In genomic region chr4:148604541-148605165, GRCm38 (mm10) we compare ENCODE assay signal across 10 mouse cellular contexts. TPM values are rescaled to one million over a fixed set of nuclear protein-coding genes. Genes with fewer than 3 reads are reported as not detected.
DNase-seq lines count a peak whose midpoint lies in the region; ATAC-seq lines count a peak whose summit lies in the region.
"Had no signal": no experiment of that assay in that cellular context is flagged by ENCODE, and none has a peak within 500 bp of the region (broad histone marks: within the 10 kb centered on the region; RNA-seq: fewer than 3 reads in every experiment).

No protein-coding gene starts in this region.

- DNase-seq in heart, adult 18-20 months = peak; percentile 37 to 57
- DNase-seq in heart, adult 8-10 months (ENCODE audit: low spot score) = no peak
- DNase-seq in c-Kit-positive CD71-positive TER-119-negative erythroid progenitor cells, embryonic 14.5 days (ENCODE audit: low read depth) = peak; percentile 58
- peak; percentile 62 for DNase-seq in forelimb bud, embryonic 11.5 days (ENCODE audit: low read depth, low spot score)
- DNase-seq in kidney, postnatal 36 days = peak; percentile 73 to 86
- peak; percentile 65 to 76 for DNase-seq in lung, postnatal 4 days
- DNase-seq in spleen, postnatal 36 days (ENCODE audit: low spot score in 2 of 2) = peak; percentile 50

- ATAC-seq in CD4-positive, CD25-positive, alpha-beta regulatory T cell, adult 4 months = peak; percentile 64

RNA-seq across cellular contexts. Expression of gene Masp2, which starts 2.3 kb away (rescaled TPM):
- total RNA-seq in heart, adult 18-20 months (2021) = under 1 TPM in 1 of 2 experiments, not detected in 1; 0.13 TPM
- 1 to 10 TPM in 1 of 4 experiments, under 1 TPM in 3; 0.29 to 1.2 (median 0.33) TPM for total RNA-seq in heart, adult 8-10 months (2022)
- polyA plus RNA-seq in CD4-positive, CD25-positive, alpha-beta regulatory T cell, adult 4 months (2017; shearing (Covaris generic)) = under 1 TPM in 1 of 2 experiments, not detected in 1; 0.36 TPM

RNA-seq across cellular contexts. Expression of gene Srm, which starts 13.3 kb away (rescaled TPM):
- 10 to 100 TPM; 14.7 TPM for total RNA-seq in heart, adult 18-20 months (2021)
- total RNA-seq in heart, adult 8-10 months (2022) = 10 to 100 TPM; 16.1 to 19.6 (median 17.7) TPM
- polyA plus RNA-seq in CD4-positive, CD25-positive, alpha-beta regulatory T cell, adult 4 months (2017; shearing (Covaris generic)) = 1 to 10 TPM; 5.0 to 5.4 TPM

RNA-seq across cellular contexts. Expression of gene Tardbp, which starts 22.2 kb away (rescaled TPM):
- 100 to 1,000 TPM; 125 to 126 TPM for total RNA-seq in heart, adult 18-20 months (2021)
- 100 to 1,000 TPM; 108 to 133 (median 124) TPM for total RNA-seq in heart, adult 8-10 months (2022)
- polyA plus RNA-seq in CD4-positive, CD25-positive, alpha-beta regulatory T cell, adult 4 months (2017; shearing (Covaris generic)) = 100 to 1,000 TPM; 158 to 201 TPM

RNA-seq across cellular contexts. Expression of gene Gm572, which starts 38.5 kb away (rescaled TPM):
- total RNA-seq in heart, adult 18-20 months (2021) = 1 to 10 TPM; 5.8 to 6.1 TPM
- total RNA-seq in heart, adult 8-10 months (2022) = 1 to 10 TPM; 5.2 to 8.4 (median 6.7) TPM
- not detected for polyA plus RNA-seq in CD4-positive, CD25-positive, alpha-beta regulatory T cell, adult 4 months (2017; shearing (Covaris generic))
- total RNA-seq: adrenal gland, adult 18-20 months; left cerebral cortex, postnatal 25 days had no signal

RNA-seq across cellular contexts. Expression of gene Exosc10, which starts 46.4 kb away (rescaled TPM):
- 10 to 100 TPM; 33.7 to 39.3 TPM for total RNA-seq in heart, adult 18-20 months (2021)
- 10 to 100 TPM; 31.6 to 40.9 (median 35.7) TPM for total RNA-seq in heart, adult 8-10 months (2022)
- 100 to 1,000 TPM in 1 of 2 experiments, 10 to 100 TPM in 1; 92.7 to 146 TPM for polyA plus RNA-seq in CD4-positive, CD25-positive, alpha-beta regulatory T cell, adult 4 months (2017; shearing (Covaris generic))
